Mouse (Mus musculus) midbrain, embryonic 11.5 days (tissue): ENCODE results near the gene Ranbp10. TPM values are rescaled to one million over a fixed set of nuclear protein-coding genes. Genes with fewer than 3 reads are reported as not detected.

ENCODE experiments used
- ATAC-seq: fragments of 200-750 bp; cut with Nextera tagmentation; 2 replicates; pipeline ENCODE4 v1.8.0; 2017; ENCODE audit warnings: moderate TSS enrichment, moderate library complexity; ENCODE audit not compliant: low FRiP score
- DNase-seq: peaks from one replicate; pipeline ENCODE4 v3.0.0; 2015; ENCODE audit warnings: low spot score; ENCODE audit errors: missing footprints
- H3K27ac ChIP-seq: fragments of 300-500 bp; sonication (generic); 2 replicates; pipeline ENCODE4 v1.5.1; 2014; ENCODE audit warnings: low read depth, low read length
- H3K27me3 ChIP-seq: fragments of 300-500 bp; sonication (generic); 2 replicates; pipeline ENCODE4 v1.6.1; 2014; ENCODE audit warnings: mild to moderate bottlenecking, low read length, moderate library complexity, mixed read lengths; ENCODE audit not compliant: control insufficient read depth, insufficient read depth
- H3K36me3 ChIP-seq: fragments of 300-500 bp; sonication (generic); 2 replicates; pipeline ENCODE4 v1.6.1; 2014; ENCODE audit warnings: mild to moderate bottlenecking, low read length, moderate library complexity, mixed read lengths; ENCODE audit not compliant: control insufficient read depth, insufficient read depth
- H3K4me1 ChIP-seq: fragments of 300-500 bp; sonication (generic); 2 replicates; pipeline ENCODE4 v1.6.1; 2014; ENCODE audit warnings: low read length; ENCODE audit not compliant: control insufficient read depth, insufficient read depth
- H3K4me2 ChIP-seq: fragments of 300-500 bp; sonication (generic); 2 replicates; pipeline ENCODE4 v1.6.1; 2014; ENCODE audit warnings: mild to moderate bottlenecking, moderate library complexity
- H3K4me3 ChIP-seq: fragments of 300-500 bp; sonication (generic); 2 replicates; pipeline ENCODE4 v1.5.1; 2014; ENCODE audit warnings: low read depth, low read length
- H3K9ac ChIP-seq: fragments of 300-500 bp; sonication (generic); 2 replicates; pipeline ENCODE4 v1.6.1; 2014; ENCODE audit warnings: low read length
- H3K9me3 ChIP-seq: fragments of 300-500 bp; sonication (generic); 2 replicates; pipeline ENCODE4 v1.6.1; 2016; ENCODE audit warnings: low read length; ENCODE audit not compliant: control insufficient read depth
- WGBS: fragments of 180-500 bp; shearing (Covaris S2); extraction: QIAGEN DNeasy Blood & Tissue Kit; methylation state at CpG from one replicate; pipeline ENCODE4 v1.1.7; 2014; 5-methylcytosine and 5-hydroxymethylcytosine counted together
- polyA plus RNA-seq: library from polyadenylated mRNA; unstranded; fragments of >200 nt; fragmentation: Nextera tagmentation; extraction: Ambion mirVana; gene quantifications from 2 replicates; pipeline ENCODE4 v1.2.1, GENCODE M21; 2014

The Ranbp10 gene
- polyA plus RNA-seq, 1 experiment from 2014 or later, result 10.9 TPM

GRCm38 (mm10) chr8:105804797-105805196 lies 22.4 kb downstream of the Ranbp10 start:
- 93% methylated on average over 7 of the region's 7 CpGs for WGBS
- H3K27ac ChIP-seq, result no peak overlapping the region
- no peak overlapping the region for H3K4me3 ChIP-seq
- DNase-seq, result no peak
- H3K27me3 ChIP-seq, result no peaks in the 10 kb centered on the region
- no peak overlapping the region for H3K9ac ChIP-seq
- H3K4me1 ChIP-seq, result no peaks in the 10 kb centered on the region
- H3K4me2 ChIP-seq, result no peak overlapping the region
- H3K36me3 ChIP-seq, result no peaks in the 10 kb centered on the region; the same call in 1 of the 2 replicates
- ATAC-seq, result no peak
- no peaks in the 10 kb centered on the region for H3K9me3 ChIP-seq

GRCm38 (mm10) chr8:105801153-105801904 lies 25.8 kb downstream of the Ranbp10 start:
- Histone ChIP-seq H3K9me3 (no peaks in the 10 kb centered on the region), H3K27ac (no peak overlapping the region), H3K4me1 (no peaks in the 10 kb centered on the region), H3K36me3 (no peaks in the 10 kb centered on the region), H3K27me3 (no peaks in the 10 kb centered on the region), H3K9ac (no peak overlapping the region), H3K4me3 (no peak overlapping the region), H3K4me2 (no peak overlapping the region)
- no peak for DNase-seq
- no peak for ATAC-seq
- WGBS, result 94% methylated on average over 6 of the region's 6 CpGs

GRCm38 (mm10) chr8:105799091-105799812 lies 27.9 kb downstream of the Ranbp10 start:
- DNase-seq (no peak), ATAC-seq (no peak)
- H3K27me3 ChIP-seq, result no peaks in the 10 kb centered on the region
- H3K9ac ChIP-seq, result no peak overlapping the region
- no peak overlapping the region for H3K4me3 ChIP-seq
- no peaks in the 10 kb centered on the region for H3K36me3 ChIP-seq
- no peaks in the 10 kb centered on the region for H3K9me3 ChIP-seq
- no peaks in the 10 kb centered on the region for H3K4me1 ChIP-seq
- no peak overlapping the region for H3K27ac ChIP-seq
- WGBS, result 84% methylated on average over 8 of the region's 8 CpGs
- no peak overlapping the region for H3K4me2 ChIP-seq

GRCm38 (mm10) chr8:105798408-105798807 lies 28.7 kb downstream of the Ranbp10 start:
- no peak for ATAC-seq
- DNase-seq, result no peak
- Histone ChIP-seq H3K9ac (no peak overlapping the region), H3K4me3 (no peak overlapping the region), H3K4me1 (no peaks in the 10 kb centered on the region), H3K27me3 (no peaks in the 10 kb centered on the region), H3K9me3 (no peaks in the 10 kb centered on the region), H3K36me3 (no peaks in the 10 kb centered on the region), H3K4me2 (no peak overlapping the region), H3K27ac (no peak overlapping the region)
- WGBS, result 88% methylated on average over 5 of the region's 5 CpGs

GRCm38 (mm10) chr8:105795785-105796184 lies 31.4 kb downstream of the Ranbp10 start:
- H3K9ac ChIP-seq, result no peak overlapping the region
- H3K4me2 ChIP-seq, result no peak overlapping the region
- WGBS, result 98% methylated on average over 1 of the region's 1 CpGs
- H3K9me3 ChIP-seq, result no peaks in the 10 kb centered on the region
- DNase-seq (peak; percentile 6), ATAC-seq (no peak)
- no peaks in the 10 kb centered on the region for H3K27me3 ChIP-seq
- H3K4me1 ChIP-seq, result no peaks in the 10 kb centered on the region
- H3K27ac ChIP-seq, result no peak overlapping the region
- H3K4me3 ChIP-seq, result no peak overlapping the region
- no peaks in the 10 kb centered on the region for H3K36me3 ChIP-seq

- H3K4me1 ChIP-seq, result no peaks in the 10 kb centered on the region
- ATAC-seq (no peak), DNase-seq (peak; percentile 14)
- no peaks in the 10 kb centered on the region for H3K9me3 ChIP-seq
- H3K27ac ChIP-seq, result no peak overlapping the region
- H3K4me2 ChIP-seq, result no peak overlapping the region
- 93% methylated on average over 3 of the region's 3 CpGs for WGBS
- H3K4me3 ChIP-seq, result no peak overlapping the region
- no peaks in the 10 kb centered on the region for H3K36me3 ChIP-seq
- H3K9ac ChIP-seq, result no peak overlapping the region
- H3K27me3 ChIP-seq, result no peaks in the 10 kb centered on the region
Measured at GRCm38 (mm10) chr8:105794009-105794598, 33.0 kb downstream of the Ranbp10 start.

- Histone ChIP-seq H3K36me3 (no peaks in the 10 kb centered on the region), H3K4me3 (no peak overlapping the region), H3K27me3 (no peaks in the 10 kb centered on the region), H3K9me3 (no peaks in the 10 kb centered on the region), H3K9ac (no peak overlapping the region), H3K4me1 (no peaks in the 10 kb centered on the region), H3K27ac (no peak overlapping the region), H3K4me2 (no peak overlapping the region)
- no peak for ATAC-seq
- DNase-seq, result peak; percentile 47
- WGBS, result 92% methylated on average over 1 of the region's 1 CpGs
Measured at GRCm38 (mm10) chr8:105793331-105793730, 33.8 kb downstream of the Ranbp10 start.

- Histone ChIP-seq H3K27ac (no peak overlapping the region), H3K9ac (no peak overlapping the region), H3K9me3 (no peaks in the 10 kb centered on the region), H3K4me2 (no peak overlapping the region), H3K27me3 (no peaks in the 10 kb centered on the region), H3K36me3 (peaks cover 2% of the 10 kb centered on the region; the same call in 1 of the 2 replicates), H3K4me1 (peaks cover 2% of the 10 kb centered on the region; the same call in 1 of the 2 replicates), H3K4me3 (no peak overlapping the region)
- DNase-seq, result peak; percentile 66
- ATAC-seq, result no peak
Measured at GRCm38 (mm10) chr8:105789626-105790025, 37.5 kb downstream of the Ranbp10 start.

- H3K4me3 ChIP-seq, result no peak overlapping the region
- peaks cover 2% of the 10 kb centered on the region; the same call in 1 of the 2 replicates for H3K36me3 ChIP-seq
- H3K27ac ChIP-seq, result no peak overlapping the region
- no peaks in the 10 kb centered on the region for H3K9me3 ChIP-seq
- no peaks in the 10 kb centered on the region for H3K27me3 ChIP-seq
- no peak for ATAC-seq
- H3K4me1 ChIP-seq, result peaks cover 2% of the 10 kb centered on the region; the same call in 1 of the 2 replicates
- H3K4me2 ChIP-seq, result no peak overlapping the region
- WGBS, result 69% methylated on average over 4 of the region's 4 CpGs
- no peak overlapping the region for H3K9ac ChIP-seq
- DNase-seq, result peak; percentile 21
Measured at GRCm38 (mm10) chr8:105788927-105789326, 38.2 kb downstream of the Ranbp10 start.
